Mouse (Mus musculus): ENCODE data around the gene Terb2. TPM values are rescaled to one million over a fixed set of nuclear protein-coding genes. Genes with fewer than 3 reads are reported as not detected.

Gene Terb2
- polyA plus RNA-seq (2015; fragmentation: Nextera tagmentation; extraction: Ambion mirVana) = not detected in 2 replicates

- ATAC-seq = no peak
- Histone ChIP-seq H3K27ac (no peak within 1 kb of the TSS), H3K36me3 (no peaks in the 10 kb centered on the region), H3K4me3 (replicated peaks) (no peak within 1 kb of the TSS), H3K9me3 (no peaks in the 10 kb centered on the region), H3K9ac (replicated peaks) (no peak within 1 kb of the TSS), H3K4me2 (replicated peaks) (no peak within 1 kb of the TSS), H3K4me1 (replicated peaks) (no peaks in the 10 kb centered on the region), H3K27me3 (no peaks in the 10 kb centered on the region)
- 83% methylated on average over 17 of the region's 17 CpGs for WGBS
Observed at GRCm38 (mm10) chr2:122186106-122186505, at the start of gene Terb2, which contains the start of gene Patl2. TSS of gene Terb2 (plus strand) at chr2:122186272. TSS of gene Patl2 (minus strand) at chr2:122186189.

- H3K9me3 ChIP-seq = no peaks in the 10 kb centered on the region
- H3K27me3 ChIP-seq = no peaks in the 10 kb centered on the region
- H3K36me3 ChIP-seq = no peaks in the 10 kb centered on the region
- no peak for ATAC-seq
- WGBS = 74% methylated on average over 5 of the region's 5 CpGs
- no peak overlapping the region for H3K27ac ChIP-seq
- no peak overlapping the region for H3K4me2 ChIP-seq (replicated peaks)
- H3K4me3 ChIP-seq (replicated peaks) = no peak overlapping the region
- no peak overlapping the region for H3K9ac ChIP-seq (replicated peaks)
- no peaks in the 10 kb centered on the region for H3K4me1 ChIP-seq (replicated peaks)
Observed at GRCm38 (mm10) chr2:122137839-122138465, 48.1 kb upstream of the Terb2 start.

GRCm38 (mm10) chr2:122140815-122141214 lies 45.3 kb upstream of the Terb2 start:
- Histone ChIP-seq H3K4me2 (replicated peaks) (no peak overlapping the region), H3K36me3 (no peaks in the 10 kb centered on the region), H3K4me3 (replicated peaks) (no peak overlapping the region), H3K9me3 (no peaks in the 10 kb centered on the region), H3K4me1 (replicated peaks) (no peaks in the 10 kb centered on the region), H3K9ac (replicated peaks) (no peak overlapping the region), H3K27me3 (no peaks in the 10 kb centered on the region), H3K27ac (no peak overlapping the region)
- 77% methylated on average over 2 of the region's 2 CpGs for WGBS
- ATAC-seq = no peak

- no peak for ATAC-seq
- no peak overlapping the region for H3K4me3 ChIP-seq (replicated peaks)
- no peaks in the 10 kb centered on the region for H3K4me1 ChIP-seq (replicated peaks)
- H3K9me3 ChIP-seq = no peaks in the 10 kb centered on the region
- H3K36me3 ChIP-seq = no peaks in the 10 kb centered on the region
- no peak overlapping the region for H3K9ac ChIP-seq (replicated peaks)
- H3K4me2 ChIP-seq (replicated peaks) = no peak overlapping the region
- WGBS = 74% methylated on average over 5 of the region's 5 CpGs
- no peaks in the 10 kb centered on the region for H3K27me3 ChIP-seq
- no peak overlapping the region for H3K27ac ChIP-seq
Observed at GRCm38 (mm10) chr2:122141332-122141967, 44.6 kb upstream of the Terb2 start.

- H3K9ac ChIP-seq (replicated peaks) = no peak overlapping the region
- H3K9me3 ChIP-seq = no peaks in the 10 kb centered on the region
- H3K4me2 ChIP-seq (replicated peaks) = no peak overlapping the region
- H3K27me3 ChIP-seq = no peaks in the 10 kb centered on the region; the same call in 1 of the 2 replicates
- no peak for ATAC-seq
- no peak overlapping the region for H3K27ac ChIP-seq
- no peak overlapping the region for H3K4me3 ChIP-seq (replicated peaks)
- 87% methylated on average over 3 of the region's 3 CpGs for WGBS
- H3K36me3 ChIP-seq = no peaks in the 10 kb centered on the region
- peaks cover 5% of the 10 kb centered on the region; the same call in 1 of the 2 replicates for H3K4me1 ChIP-seq (replicated peaks)
Observed at GRCm38 (mm10) chr2:122143111-122143510, 43.0 kb upstream of the Terb2 start.

GRCm38 (mm10) chr2:122145756-122146155 lies 40.3 kb upstream of the Terb2 start:
- Histone ChIP-seq H3K27me3 (no peaks in the 10 kb centered on the region; the same call in 1 of the 2 replicates), H3K27ac (no peak overlapping the region), H3K36me3 (no peaks in the 10 kb centered on the region), H3K4me2 (replicated peaks) (no peak overlapping the region), H3K9me3 (no peaks in the 10 kb centered on the region), H3K4me1 (replicated peaks) (peaks cover 5% of the 10 kb centered on the region; the same call in 1 of the 2 replicates), H3K9ac (replicated peaks) (no peak overlapping the region), H3K4me3 (replicated peaks) (no peak overlapping the region)
- WGBS = 67% methylated on average over 4 of the region's 4 CpGs
- ATAC-seq = no peak

- Histone ChIP-seq H3K4me2 (replicated peaks) (no peak overlapping the region), H3K9ac (replicated peaks) (no peak overlapping the region), H3K4me3 (replicated peaks) (no peak overlapping the region), H3K36me3 (no peaks in the 10 kb centered on the region), H3K9me3 (no peaks in the 10 kb centered on the region), H3K27me3 (no peaks in the 10 kb centered on the region; the same call in 1 of the 2 replicates), H3K27ac (no peak overlapping the region), H3K4me1 (replicated peaks) (peaks cover 5% of the 10 kb centered on the region; the same call in 1 of the 2 replicates)
- WGBS = 71% methylated on average over 6 of the region's 6 CpGs
- no peak for ATAC-seq
Observed at GRCm38 (mm10) chr2:122146687-122147086, 39.4 kb upstream of the Terb2 start.

- peak within 1 kb of the TSS; percentile 35; the same call in 1 of the 2 replicates for H3K27ac ChIP-seq
- H3K4me1 ChIP-seq (replicated peaks) = peaks cover 5% of the 10 kb centered on the region; the same call in 1 of the 2 replicates
- no peaks in the 10 kb centered on the region; the same call in 1 of the 2 replicates for H3K27me3 ChIP-seq
- no peaks in the 10 kb centered on the region for H3K9me3 ChIP-seq
- H3K4me2 ChIP-seq (replicated peaks) = peak within 1 kb of the TSS; percentile 88
- peak within 1 kb of the TSS; percentile 74 for H3K9ac ChIP-seq (replicated peaks)
- H3K36me3 ChIP-seq = no peaks in the 10 kb centered on the region
- WGBS = under 1% methylated on average over 39 of the region's 40 CpGs
- peak; percentile 98 for ATAC-seq
- peak within 1 kb of the TSS; percentile 70 for H3K4me3 ChIP-seq (replicated peaks)
Observed at GRCm38 (mm10) chr2:122147508-122148241, 38.4 kb upstream of the Terb2 start, which contains the start of gene B2m. TSS of gene B2m (plus strand) at chr2:122147686.

- H3K4me3 ChIP-seq (replicated peaks) = peak overlapping the region; percentile 70
- no peaks in the 10 kb centered on the region for H3K9me3 ChIP-seq
- peaks cover 5% of the 10 kb centered on the region; the same call in 1 of the 2 replicates for H3K4me1 ChIP-seq (replicated peaks)
- WGBS = 39% methylated on average over 18 of the region's 18 CpGs
- H3K36me3 ChIP-seq = no peaks in the 10 kb centered on the region
- peak; percentile 12; the same call in 1 of the 2 replicates for ATAC-seq
- H3K27me3 ChIP-seq = no peaks in the 10 kb centered on the region; the same call in 1 of the 2 replicates
- H3K27ac ChIP-seq = 0 out of 2 replicates have a peak overlapping the region, but pooled peaks have one; percentile 35
- H3K4me2 ChIP-seq (replicated peaks) = peak overlapping the region; percentile 88
- peak overlapping the region; percentile 74 for H3K9ac ChIP-seq (replicated peaks)
Observed at GRCm38 (mm10) chr2:122148242-122148917, 37.7 kb upstream of the Terb2 start.

- 92% methylated on average over 6 of the region's 6 CpGs for WGBS
- Histone ChIP-seq H3K27me3 (no peaks in the 10 kb centered on the region; the same call in 1 of the 2 replicates), H3K4me3 (replicated peaks) (no peak overlapping the region), H3K9ac (replicated peaks) (no peak overlapping the region), H3K27ac (no peak overlapping the region), H3K9me3 (no peaks in the 10 kb centered on the region), H3K4me1 (replicated peaks) (peaks cover 5% of the 10 kb centered on the region; the same call in 1 of the 2 replicates), H3K36me3 (no peaks in the 10 kb centered on the region), H3K4me2 (replicated peaks) (no peak overlapping the region)
- ATAC-seq = no peak
Observed at GRCm38 (mm10) chr2:122149316-122149715, 36.8 kb upstream of the Terb2 start.

- WGBS = 90% methylated on average over 3 of the region's 3 CpGs
- peaks cover 5% of the 10 kb centered on the region; the same call in 1 of the 2 replicates for H3K4me1 ChIP-seq (replicated peaks)
- no peak overlapping the region for H3K9ac ChIP-seq (replicated peaks)
- no peak for ATAC-seq
- no peak overlapping the region for H3K4me2 ChIP-seq (replicated peaks)
- H3K27ac ChIP-seq = no peak overlapping the region
- no peaks in the 10 kb centered on the region for H3K36me3 ChIP-seq
- H3K9me3 ChIP-seq = no peaks in the 10 kb centered on the region
- no peaks in the 10 kb centered on the region; the same call in 1 of the 2 replicates for H3K27me3 ChIP-seq
- no peak overlapping the region for H3K4me3 ChIP-seq (replicated peaks)
Observed at GRCm38 (mm10) chr2:122149716-122150115, 36.4 kb upstream of the Terb2 start.
